Mouse (Mus musculus) bone marrow, adult 2 months (tissue): ENCODE measurements at regions not wholly inside any gene's neighbourhood (a gene's known extent, or its start where the extent isn't known, plus 50 kb on each side); places are given as distances from the start of the nearest gene placed in this dataset.
"Not testable (repeated sequence)": the region's sequence is repeated elsewhere in the genome, so short reads cannot be mapped to it uniquely, and the experiment has no call there.

ENCODE experiments used
- H3K27ac ChIP-seq: fragments of 200-500 bp; 2 replicates; pipeline ENCODE4 v1.5.1; 2012; ENCODE audit warnings: low read depth, mild to moderate bottlenecking, control low read depth, inconsistent platforms, low read length; ENCODE audit not compliant: control insufficient read depth, poor library complexity, insufficient read depth
- H3K4me1 ChIP-seq: fragments of 200-500 bp; 2 replicates; pipeline ENCODE4 v1.6.1; 2011; ENCODE audit warnings: low read length; ENCODE audit not compliant: control insufficient read depth, insufficient read depth
- H3K4me3 ChIP-seq: fragments of 200-500 bp; replicated peaks from 2 replicates; pipeline ENCODE3; 2011; ENCODE audit warnings: mild to moderate bottlenecking, low read depth, low read length, control low read depth; ENCODE audit not compliant: control insufficient read depth
- CTCF ChIP-seq: fragments of 200-500 bp; IDR thresholded peaks from 2 replicates; pipeline ENCODE4 v1.5.1; 2011; ENCODE audit warnings: low read length, control low read depth; ENCODE audit not compliant: control insufficient read depth, insufficient read depth
- POLR2A ChIP-seq: fragments of 200-500 bp; IDR thresholded peaks from 2 replicates; pipeline ENCODE4 v1.6.1; 2011; ENCODE audit warnings: low read depth, mild to moderate bottlenecking, control low read depth, low read length, borderline replicate concordance; ENCODE audit not compliant: control insufficient read depth
- WGBS: fragments of 180-500 bp; shearing (Covaris S2); methylation state at CpG from one replicate; pipeline ENCODE4 v1.1.7; 2018; 5-methylcytosine and 5-hydroxymethylcytosine counted together

- H3K27ac ChIP-seq: no peak overlapping the region
- H3K4me3 ChIP-seq: no peak overlapping the region
- WGBS: 68% methylated on average over 6 of the region's 6 CpGs
- TF ChIP-seq POLR2A (no peak), CTCF (no peak)
- no peaks in the 10 kb centered on the region for H3K4me1 ChIP-seq
Observed at GRCm38 (mm10) chr11:31550747-31551613, 120.7 kb downstream of the Bod1 start.

DNA sequence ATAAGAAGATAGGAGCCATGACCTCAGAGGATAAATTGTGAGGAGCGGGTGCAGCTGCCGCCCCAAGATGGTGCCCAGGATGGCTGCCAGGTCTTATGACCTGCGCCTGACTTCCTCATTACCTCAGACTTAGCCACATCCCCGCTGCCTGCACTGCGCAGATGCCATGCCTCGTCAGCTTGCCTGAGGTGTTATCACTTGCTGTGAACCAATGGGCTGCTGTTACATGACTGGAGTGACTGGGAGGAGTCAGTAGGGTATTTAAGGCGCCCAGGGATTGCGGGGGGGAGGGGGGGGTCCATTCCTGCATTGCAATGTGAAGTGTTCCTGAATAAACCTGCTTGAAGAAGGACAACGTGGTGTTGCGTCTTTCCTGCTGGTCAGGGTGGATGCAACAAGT is 126.2 kb downstream of the Bod1 start:
- H3K27ac ChIP-seq, H3K4me3 ChIP-seq, H3K4me1 ChIP-seq: not testable (repeated sequence)
- whole genome bisulfite sequencing: 81% methylated on average over 10 of the region's 10 CpGs

DNA sequence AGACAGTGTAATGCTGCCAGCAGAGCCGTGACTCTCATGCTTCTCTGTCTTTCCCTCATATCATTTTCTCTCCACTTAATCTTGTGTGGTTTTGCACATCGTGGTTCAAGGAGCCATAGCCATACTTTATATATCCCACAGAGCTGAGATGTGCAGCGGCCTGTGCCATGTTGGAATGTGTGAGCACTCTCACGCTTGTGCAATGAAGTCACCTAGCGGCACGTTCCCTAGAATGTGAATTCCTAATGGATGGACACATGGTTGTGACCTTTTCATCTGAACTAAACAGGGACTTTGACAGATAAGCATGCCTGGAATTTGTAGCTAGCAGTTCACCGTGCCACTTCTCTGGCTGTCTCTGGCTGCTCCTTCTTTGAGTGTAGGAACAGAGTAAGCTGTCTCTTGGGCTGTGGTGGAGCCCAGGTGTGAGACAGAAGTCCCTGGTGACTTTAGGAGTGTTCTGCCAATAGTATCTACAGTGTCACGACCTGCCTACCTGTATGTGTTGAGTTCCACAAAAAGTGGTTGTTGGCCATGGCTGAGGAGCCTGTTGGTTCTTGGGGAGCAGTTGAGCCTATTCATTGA is 129.0 kb downstream of the Bod1 start:
- WGBS: 75% methylated on average over 8 of the region's 8 CpGs
- TF ChIP-seq POLR2A (no peak), CTCF (no peak)
- no peak overlapping the region for H3K4me3 ChIP-seq

GRCm38 (mm10) chr11:31541425-31541824 is 130.3 kb downstream of the Bod1 start:
- WGBS: 68% methylated on average over 3 of the region's 3 CpGs
- Histone ChIP-seq H3K4me3 (no peak overlapping the region), H3K4me1 (no peaks in the 10 kb centered on the region), H3K27ac (no peak overlapping the region)
- TF ChIP-seq POLR2A: no peak
- TF ChIP-seq CTCF: no peak

More for the DNA sequence above, 129.0 kb downstream of the Bod1 start:
- Histone ChIP-seq H3K27ac (no peak overlapping the region), H3K4me1 (no peaks in the 10 kb centered on the region)

GRCm38 (mm10) chr11:31540816-31541215 is 130.9 kb downstream of the Bod1 start:
- no peak for TF ChIP-seq CTCF
- TF ChIP-seq POLR2A: no peak
- H3K27ac ChIP-seq: no peak overlapping the region
- no peak overlapping the region for H3K4me3 ChIP-seq
- no peaks in the 10 kb centered on the region for H3K4me1 ChIP-seq

GRCm38 (mm10) chr11:31531416-31531815 is 140.3 kb downstream of the Bod1 start:
- Histone ChIP-seq H3K4me3 (no peak overlapping the region), H3K27ac (no peak overlapping the region), H3K4me1 (no peaks in the 10 kb centered on the region)
- 83% methylated on average over 2 of the region's 2 CpGs for WGBS
- TF ChIP-seq CTCF: no peak
- no peak for TF ChIP-seq POLR2A

- no peak overlapping the region for H3K4me3 ChIP-seq
- H3K4me1 ChIP-seq: no peaks in the 10 kb centered on the region
- TF ChIP-seq POLR2A (no peak), CTCF (no peak)
- no peak overlapping the region for H3K27ac ChIP-seq
- 87% methylated on average over 3 of the region's 3 CpGs for WGBS
Observed at GRCm38 (mm10) chr11:31530851-31531250, 140.8 kb downstream of the Bod1 start.

- TF ChIP-seq POLR2A: no peak
- TF ChIP-seq CTCF: no peak
- no peak overlapping the region for H3K27ac ChIP-seq
- no peaks in the 10 kb centered on the region for H3K4me1 ChIP-seq
- WGBS: 73% methylated on average over 2 of the region's 2 CpGs
- no peak overlapping the region for H3K4me3 ChIP-seq
Observed at GRCm38 (mm10) chr11:31529686-31530085, 142.0 kb downstream of the Bod1 start.
